Mouse (Mus musculus) olfactory bulb, adult 2 months (tissue): ENCODE data around the gene Dlg2.

ENCODE experiments used
- CTCF ChIP-seq: fragments of 200-500 bp; IDR thresholded peaks from 2 replicates; pipeline ENCODE4 v1.5.1; 2012; ENCODE audit warnings: low read depth, mild to moderate bottlenecking, low read length, moderate library complexity; ENCODE audit not compliant: insufficient read depth
- POLR2A ChIP-seq: fragments of 200-500 bp; IDR thresholded peaks from 2 replicates; pipeline ENCODE4 v1.6.1; 2012; ENCODE audit warnings: mild to moderate bottlenecking, low read depth, low read length, moderate library complexity; ENCODE audit not compliant: insufficient read depth

DNA sequence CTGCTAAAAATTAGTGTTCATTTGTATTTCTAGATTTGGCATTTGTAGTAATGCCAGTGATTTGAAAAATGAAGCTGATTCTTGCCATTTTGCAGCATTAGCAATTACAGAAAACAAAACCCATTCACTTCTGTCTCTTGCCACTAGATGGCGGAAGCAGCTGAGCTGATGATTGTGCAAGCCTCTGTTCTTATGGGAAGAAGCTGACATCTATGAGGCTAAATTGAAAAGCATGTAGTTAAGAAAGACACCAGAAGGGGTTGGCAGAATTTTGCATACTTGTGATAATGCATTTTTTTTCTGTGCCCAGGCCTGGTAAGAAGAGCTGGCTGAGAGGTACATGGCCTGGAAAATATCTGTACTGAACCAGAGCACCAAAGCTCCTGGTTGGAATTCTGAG is 980.7 kb downstream of the Dlg2 start:
- TF ChIP-seq CTCF (no peak), POLR2A (no peak)
